Mouse (Mus musculus) cortical plate, adult 2 months (tissue): ENCODE data around the gene Kdm4a.
A peak's percentile ranks its signal among the peaks of the same experiment; 100 is the strongest.

Experiments
- CTCF ChIP-seq: fragments of 200-500 bp; IDR thresholded peaks from 2 replicates; pipeline ENCODE4 v1.5.1; 2011; ENCODE audit warnings: mild to moderate bottlenecking, control low read depth, low read length; ENCODE audit not compliant: insufficient read depth; ENCODE audit errors: extremely low read depth
- POLR2A ChIP-seq: fragments of 200-500 bp; IDR thresholded peaks from 2 replicates; pipeline ENCODE4 v1.6.1; 2011; ENCODE audit warnings: mild to moderate bottlenecking, low read length, control low read depth; ENCODE audit not compliant: insufficient read depth; ENCODE audit errors: extremely low read depth

DNA sequence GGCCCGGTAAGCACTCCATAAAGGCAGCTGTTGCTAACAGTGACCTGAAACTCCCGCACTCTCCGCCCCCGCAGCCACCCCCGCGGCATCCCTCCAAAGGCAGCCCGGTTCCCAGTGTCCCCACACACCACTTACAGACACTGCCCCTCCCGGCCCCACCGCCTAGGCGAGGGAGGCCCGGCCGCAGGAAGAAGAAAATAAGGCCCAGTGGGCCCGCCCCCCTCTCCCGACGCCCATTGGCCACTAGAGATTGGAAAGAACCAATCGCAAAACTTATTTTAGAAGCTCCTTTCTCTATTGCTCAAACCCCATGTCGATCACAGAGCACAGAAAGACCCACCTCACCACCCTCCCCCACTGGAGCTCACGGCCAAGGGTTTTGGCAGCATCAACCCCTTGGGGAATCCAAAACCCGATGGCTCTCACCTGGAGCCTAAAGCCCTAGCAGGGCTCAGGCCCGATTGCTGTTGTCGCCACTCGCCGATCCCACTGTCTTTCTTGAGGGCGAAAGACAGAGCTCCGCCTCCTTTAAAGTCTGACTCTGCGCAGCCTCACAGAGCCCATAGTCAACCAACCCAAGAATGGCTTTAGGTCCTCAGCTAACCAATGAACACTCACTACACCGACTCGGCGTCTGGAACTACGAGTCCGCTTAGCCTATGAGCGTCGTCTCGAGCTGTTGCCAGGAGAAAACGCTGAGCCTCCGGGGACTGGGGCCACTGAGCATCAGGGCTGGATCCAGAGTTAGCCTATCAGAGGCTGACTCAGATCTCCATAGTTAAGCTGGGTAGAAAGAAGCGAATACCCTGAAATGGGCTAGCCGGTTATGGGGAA, at the start of gene Kdm4a:
- TF ChIP-seq CTCF (no peak), POLR2A (peak; percentile 76)
